Mouse (Mus musculus): Measurements from ENCODE around the gene Lpp. TPM values are rescaled to one million over a fixed set of nuclear protein-coding genes. Genes with fewer than 3 reads are reported as not detected.

Gene Lpp
- total RNA-seq, 2 experiments from 2014 or later, result 5.9 to 6.0 TPM

GRCm38 (mm10) chr16:24807565-24807964 is 414.3 kb downstream of the Lpp start:
- no peak for DNase-seq (ENCODE audit: low spot score in 2 of 2)
- intact Hi-C loops (cut with DNase I), result no loop called here

- intact Hi-C loops (cut with DNase I), result no loop called here
- peak; percentile 23 to 66 for DNase-seq (ENCODE audit: low spot score in 2 of 2)
Observed at GRCm38 (mm10) chr16:24809811-24810210, 416.5 kb downstream of the Lpp start.

GRCm38 (mm10) chr16:24816621-24817020 is 423.3 kb downstream of the Lpp start:
- intact Hi-C loops (cut with DNase I), result no loop called here

GRCm38 (mm10) chr16:24817381-24817780 is 424.1 kb downstream of the Lpp start:
- intact Hi-C loops (cut with DNase I), result no loop called here
- DNase-seq (ENCODE audit: low spot score in 2 of 2), result no peak

More at GRCm38 (mm10) chr16:24816621-24817020, 423.3 kb downstream of the Lpp start:
- no peak for DNase-seq (ENCODE audit: low spot score in 2 of 2)

- no peak for DNase-seq (ENCODE audit: low spot score in 2 of 2)
- intact Hi-C loops (cut with DNase I), result no loop called here
Observed at GRCm38 (mm10) chr16:24819127-24819526, 425.8 kb downstream of the Lpp start.

GRCm38 (mm10) chr16:24822182-24822875 is 429.0 kb downstream of the Lpp start:
- peak in 1 of 2 experiments; percentile 78 for DNase-seq (ENCODE audit: low spot score in 2 of 2)
- intact Hi-C loops (cut with DNase I), result loop anchor here (5.0 kb wide), 1 partner anchor 835 kb away; the partner anchor contains the start of genes Bcl6 and Gm37419

- no peak for DNase-seq (ENCODE audit: low spot score in 2 of 2)
- intact Hi-C loops (cut with DNase I), result loop anchor here (5.0 kb wide), 1 partner anchor 836 kb away; the partner anchor contains the start of genes Bcl6 and Gm37419
Observed at GRCm38 (mm10) chr16:24822918-24823317, 429.6 kb downstream of the Lpp start.

GRCm38 (mm10) chr16:24826390-24826789 is 433.1 kb downstream of the Lpp start:
- intact Hi-C loops (cut with DNase I), result no loop called here
- no peak for DNase-seq (ENCODE audit: low spot score in 2 of 2)

GRCm38 (mm10) chr16:24828207-24828803 is 435.0 kb downstream of the Lpp start:
- DNase-seq (ENCODE audit: low spot score in 2 of 2), result peak in 1 of 2 experiments; percentile 28
- intact Hi-C loops (cut with DNase I), result no loop called here

GRCm38 (mm10) chr16:24829860-24830259 is 436.6 kb downstream of the Lpp start:
- intact Hi-C loops (cut with DNase I), result no loop called here
- DNase-seq (ENCODE audit: low spot score in 2 of 2), result no peak

GRCm38 (mm10) chr16:24830939-24831338 is 437.6 kb downstream of the Lpp start:
- no peak for DNase-seq (ENCODE audit: low spot score in 2 of 2)
- intact Hi-C loops (cut with DNase I), result no loop called here

GRCm38 (mm10) chr16:24833221-24833620 is 439.9 kb downstream of the Lpp start:
- intact Hi-C loops (cut with DNase I), result no loop called here
- DNase-seq (ENCODE audit: low spot score in 2 of 2), result no peak

GRCm38 (mm10) chr16:24834536-24834935 is 441.2 kb downstream of the Lpp start:
- intact Hi-C loops (cut with DNase I), result no loop called here
- DNase-seq (ENCODE audit: low spot score in 2 of 2), result no peak

- DNase-seq (ENCODE audit: low spot score in 2 of 2), result no peak
- intact Hi-C loops (cut with DNase I), result no loop called here
Observed at GRCm38 (mm10) chr16:24836550-24836949, 443.2 kb downstream of the Lpp start.

- no peak for DNase-seq (ENCODE audit: low spot score in 2 of 2)
- intact Hi-C loops (cut with DNase I), result no loop called here
Observed at GRCm38 (mm10) chr16:24839018-24839417, 445.7 kb downstream of the Lpp start.

GRCm38 (mm10) chr16:24840073-24840472 is 446.8 kb downstream of the Lpp start:
- no peak for DNase-seq (ENCODE audit: low spot score in 2 of 2)
- intact Hi-C loops (cut with DNase I), result no loop called here

- intact Hi-C loops (cut with DNase I), result no loop called here
- DNase-seq (ENCODE audit: low spot score in 2 of 2), result no peak
Observed at GRCm38 (mm10) chr16:24846141-24846540, 452.8 kb downstream of the Lpp start.

GRCm38 (mm10) chr16:24859509-24860140 is 466.3 kb downstream of the Lpp start:
- intact Hi-C loops (cut with DNase I), result no loop called here
- DNase-seq (ENCODE audit: low spot score in 2 of 2), result no peak

- intact Hi-C loops (cut with DNase I), result no loop called here
- no peak for DNase-seq (ENCODE audit: low spot score in 2 of 2)
Observed at GRCm38 (mm10) chr16:24860445-24860844, 467.1 kb downstream of the Lpp start.

- intact Hi-C loops (cut with DNase I), result no loop called here
- no peak for DNase-seq (ENCODE audit: low spot score in 2 of 2)
Observed at GRCm38 (mm10) chr16:24861374-24861773, 468.1 kb downstream of the Lpp start.

GRCm38 (mm10) chr16:24874235-24874634 is 480.9 kb downstream of the Lpp start:
- intact Hi-C loops (cut with DNase I), result no loop called here
- DNase-seq (ENCODE audit: low spot score in 2 of 2), result no peak
